Mouse (Mus musculus) midbrain, embryonic 16.5 days (tissue): ENCODE results near the gene Fam120a. TPM values are rescaled to one million over a fixed set of nuclear protein-coding genes. Genes with fewer than 3 reads are reported as not detected.
A peak's percentile ranks its signal among the peaks of the same experiment; 100 is the strongest.

Experiments
- ATAC-seq: fragments of 200-750 bp; cut with Nextera tagmentation; 2 replicates; pipeline ENCODE4 v1.8.0; 2017; ENCODE audit warnings: moderate TSS enrichment
- H3K27ac ChIP-seq: fragments of 300-500 bp; sonication (generic); 2 replicates; pipeline ENCODE4 v1.5.1; 2014; ENCODE audit warnings: mild to moderate bottlenecking, low read length, mixed read lengths
- H3K27me3 ChIP-seq: fragments of 300-500 bp; sonication (generic); 2 replicates; pipeline ENCODE4 v1.6.1; 2014; ENCODE audit warnings: low read depth, low read length, mixed read lengths; ENCODE audit not compliant: control insufficient read depth, insufficient read depth
- H3K36me3 ChIP-seq: fragments of 300-500 bp; sonication (generic); 2 replicates; pipeline ENCODE4 v1.6.1; 2014; ENCODE audit warnings: mild to moderate bottlenecking, low read length, moderate library complexity, mixed read lengths; ENCODE audit not compliant: control insufficient read depth, insufficient read depth
- H3K4me1 ChIP-seq: fragments of 300-500 bp; sonication (generic); 2 replicates; pipeline ENCODE4 v1.6.1; 2014; ENCODE audit warnings: mild to moderate bottlenecking, low read length, mixed read lengths; ENCODE audit not compliant: control insufficient read depth, insufficient read depth
- H3K4me2 ChIP-seq: fragments of 300-500 bp; sonication (generic); 2 replicates; pipeline ENCODE4 v1.6.1; 2014; ENCODE audit warnings: mild to moderate bottlenecking, low read length, mixed read lengths
- H3K4me3 ChIP-seq: fragments of 300-500 bp; sonication (generic); 2 replicates; pipeline ENCODE4 v1.5.1; 2014; ENCODE audit warnings: low read depth, mild to moderate bottlenecking, low read length, moderate library complexity, mixed read lengths
- H3K9ac ChIP-seq: fragments of 300-500 bp; sonication (generic); 2 replicates; pipeline ENCODE4 v1.6.1; 2014; ENCODE audit warnings: low read depth, low read length, mixed read lengths
- H3K9me3 ChIP-seq: fragments of 300-500 bp; sonication (generic); replicated peaks from 2 replicates; pipeline ENCODE4 v1.6.1; 2014; ENCODE audit warnings: mild to moderate bottlenecking, low read length, mixed read lengths; ENCODE audit not compliant: control insufficient read depth, poor library complexity, severe bottlenecking
- WGBS: fragments of 180-500 bp; shearing (Covaris S2); extraction: QIAGEN DNeasy Blood & Tissue Kit; methylation state at CpG from one replicate; pipeline ENCODE4 v1.1.7; 2014; 5-methylcytosine and 5-hydroxymethylcytosine counted together
- polyA plus RNA-seq: library from polyadenylated mRNA; unstranded; fragments of >200 nt; fragmentation: Nextera tagmentation; extraction: Ambion mirVana; gene quantifications from 2 replicates; pipeline ENCODE4 v1.2.1, GENCODE M21; 2015

Fam120a gene
- polyA plus RNA-seq, 1 experiment from 2014 or later: 9.6 TPM

- no peaks in the 10 kb centered on the region for H3K9me3 ChIP-seq
- no peak overlapping the region for H3K9ac ChIP-seq
- WGBS: 84% methylated on average over 4 of the region's 4 CpGs
- no peaks in the 10 kb centered on the region for H3K27me3 ChIP-seq
- H3K36me3 ChIP-seq: no peaks in the 10 kb centered on the region
- peaks cover 11% of the 10 kb centered on the region; the same call in 1 of the 2 replicates for H3K4me1 ChIP-seq
- H3K4me3 ChIP-seq: no peak overlapping the region
- ATAC-seq: no peak
- H3K4me2 ChIP-seq: no peak overlapping the region
- H3K27ac ChIP-seq: no peak overlapping the region
Measured at GRCm38 (mm10) chr13:48845308-48845707, 122.5 kb downstream of the Fam120a start.

GRCm38 (mm10) chr13:48843530-48843929 is 124.3 kb downstream of the Fam120a start:
- WGBS: 79% methylated on average over 1 of the region's 1 CpGs
- Histone ChIP-seq H3K9ac (no peak overlapping the region), H3K4me2 (no peak overlapping the region), H3K27me3 (no peaks in the 10 kb centered on the region), H3K27ac (no peak overlapping the region), H3K4me1 (peaks cover 3% of the 10 kb centered on the region; the same call in 1 of the 2 replicates), H3K4me3 (no peak overlapping the region), H3K9me3 (no peaks in the 10 kb centered on the region), H3K36me3 (no peaks in the 10 kb centered on the region)
- no peak for ATAC-seq

DNA sequence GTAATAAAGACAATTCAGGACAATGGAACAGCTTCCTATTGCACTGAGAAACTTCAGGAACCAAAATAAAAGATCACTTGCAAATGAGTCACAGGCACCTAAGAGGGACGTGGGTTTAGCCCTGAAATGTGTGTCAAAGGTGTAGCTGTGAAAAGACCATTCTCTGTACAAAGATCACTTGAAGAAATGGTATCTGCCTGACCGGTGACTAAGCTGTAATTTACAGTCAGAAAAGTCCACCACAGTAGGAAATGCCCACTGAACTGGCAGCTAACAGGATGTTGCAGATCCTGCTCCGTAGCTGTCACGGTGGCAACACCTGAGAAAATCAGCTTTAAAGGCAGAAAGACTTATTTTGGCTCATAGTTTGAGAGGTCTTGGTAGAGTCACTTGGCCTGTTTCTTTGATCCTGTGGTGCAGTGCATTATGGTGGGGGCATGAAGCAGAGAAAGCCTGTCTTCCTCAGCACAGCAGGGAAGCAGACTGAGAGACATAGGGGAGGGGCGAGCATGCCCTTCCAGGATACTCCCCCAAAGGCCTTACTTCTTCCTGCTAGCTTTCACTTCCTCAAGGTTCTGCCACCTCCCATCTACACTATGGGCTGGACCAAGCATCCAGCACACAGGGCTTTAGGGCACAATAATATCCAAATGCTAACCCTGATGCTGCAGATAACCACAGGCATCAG is 125.8 kb downstream of the Fam120a start:
- Histone ChIP-seq H3K4me2 (no peak overlapping the region), H3K36me3 (no peaks in the 10 kb centered on the region), H3K4me1 (no peaks in the 10 kb centered on the region), H3K9me3 (no peaks in the 10 kb centered on the region), H3K27ac (no peak overlapping the region), H3K9ac (no peak overlapping the region), H3K4me3 (no peak overlapping the region), H3K27me3 (no peaks in the 10 kb centered on the region)
- no peak for ATAC-seq
- 63% methylated on average over 5 of the region's 5 CpGs for WGBS

GRCm38 (mm10) chr13:48838284-48838683 is 129.5 kb downstream of the Fam120a start:
- Histone ChIP-seq H3K4me1 (no peaks in the 10 kb centered on the region), H3K27me3 (no peaks in the 10 kb centered on the region), H3K9ac (no peak overlapping the region), H3K4me2 (no peak overlapping the region), H3K36me3 (no peaks in the 10 kb centered on the region), H3K9me3 (no peaks in the 10 kb centered on the region), H3K4me3 (no peak overlapping the region), H3K27ac (no peak overlapping the region)
- 89% methylated on average over 2 of the region's 2 CpGs for WGBS
- no peak for ATAC-seq

GRCm38 (mm10) chr13:48837537-48837936 is 130.3 kb downstream of the Fam120a start:
- H3K27ac ChIP-seq: no peak overlapping the region
- H3K4me1 ChIP-seq: no peaks in the 10 kb centered on the region
- H3K9ac ChIP-seq: no peak overlapping the region
- H3K36me3 ChIP-seq: no peaks in the 10 kb centered on the region
- H3K27me3 ChIP-seq: no peaks in the 10 kb centered on the region
- no peak for ATAC-seq
- no peaks in the 10 kb centered on the region for H3K9me3 ChIP-seq
- H3K4me2 ChIP-seq: no peak overlapping the region
- no peak overlapping the region for H3K4me3 ChIP-seq
- 93% methylated on average over 6 of the region's 6 CpGs for WGBS

DNA sequence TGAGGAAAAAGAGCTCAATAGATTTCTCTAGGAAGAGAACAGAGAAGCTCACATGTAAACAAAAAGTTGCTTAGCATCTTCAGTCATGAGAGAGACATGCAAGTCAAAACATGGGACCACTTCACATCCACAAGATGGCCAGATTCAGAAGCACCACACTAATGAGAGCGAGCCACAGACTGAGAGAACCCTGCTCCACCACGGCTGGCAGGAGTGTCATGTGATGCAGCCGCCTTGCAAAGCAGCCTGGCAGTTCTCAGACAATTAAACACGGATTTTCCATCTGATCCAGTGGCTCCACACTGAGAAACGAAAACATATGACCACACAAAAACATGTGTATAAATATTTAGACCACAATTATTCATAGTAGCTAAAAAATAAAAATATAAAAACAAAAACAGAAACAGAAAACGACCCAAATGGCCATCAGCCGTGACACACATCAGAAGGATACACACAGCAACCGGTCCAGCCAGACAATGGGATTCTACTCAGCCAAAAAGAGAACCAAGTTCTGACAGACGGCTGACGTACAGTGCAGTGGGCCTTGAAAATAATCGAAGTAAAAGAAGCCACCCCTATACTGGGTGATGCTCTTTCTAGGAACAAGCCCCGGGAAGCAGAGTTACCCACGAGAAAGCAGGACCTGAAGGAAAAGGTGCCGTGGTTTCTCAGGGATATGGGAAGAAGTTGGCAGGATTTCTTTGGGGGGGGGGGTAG is 137.1 kb downstream of the Fam120a start:
- peak; percentile 78 for ATAC-seq
- Histone ChIP-seq H3K4me3 (no peak overlapping the region), H3K4me1 (peaks cover 6% of the 10 kb centered on the region), H3K9ac (no peak overlapping the region), H3K9me3 (no peaks in the 10 kb centered on the region), H3K27ac (peak overlapping the region; percentile 61), H3K27me3 (no peaks in the 10 kb centered on the region), H3K36me3 (peaks cover 13% of the 10 kb centered on the region), H3K4me2 (no peak overlapping the region)
- WGBS: 63% methylated on average over 14 of the region's 14 CpGs

- Histone ChIP-seq H3K4me3 (no peak overlapping the region), H3K27ac (no peak overlapping the region), H3K27me3 (no peaks in the 10 kb centered on the region), H3K36me3 (peaks cover 20% of the 10 kb centered on the region), H3K4me2 (no peak overlapping the region), H3K9ac (no peak overlapping the region), H3K4me1 (peaks cover 6% of the 10 kb centered on the region), H3K9me3 (no peaks in the 10 kb centered on the region)
- WGBS: 82% methylated on average over 4 of the region's 4 CpGs
- no peak for ATAC-seq
Measured at GRCm38 (mm10) chr13:48829780-48830179, 138.0 kb downstream of the Fam120a start.

Other genes with a start within 250 kb of the Fam120a start
- gene Phf2, start 96.9 kb downstream of the Fam120a start, polyA plus RNA-seq: 8.2 and 9.3 TPM in 2 replicates
- gene Wnk2, start 180.0 kb upstream of the Fam120a start, polyA plus RNA-seq: 20.8 TPM in 2 replicates
- 19.3 and 22.3 TPM in 2 replicates for gene Ninj1, start 219.5 kb upstream of the Fam120a start, polyA plus RNA-seq
- 26.5 and 27.6 TPM in 2 replicates for gene Card19, start 248.0 kb upstream of the Fam120a start, polyA plus RNA-seq